Mouse (Mus musculus) heart, postnatal 0 days (tissue): Measurements from ENCODE around the gene Zbtb16.

Experiments
- CTCF ChIP-seq: IDR thresholded peaks from 2 replicates; pipeline ENCODE4 v1.5.1; 2016; ENCODE audit warnings: antibody characterized with exemption, control low read depth, low read depth
- EP300 ChIP-seq: IDR thresholded peaks from 2 replicates; pipeline ENCODE4 v1.6.1; 2016; ENCODE audit warnings: antibody characterized with exemption, low read depth

- TF ChIP-seq CTCF = peak; percentile 40; the same call in 1 of the 2 replicates
- TF ChIP-seq EP300 = no peak
Measured at GRCm38 (mm10) chr9:48735466-48736312, 100.3 kb downstream of the Zbtb16 start.
